Mouse (Mus musculus): Measurements from ENCODE around the gene Opcml. TPM values are rescaled to one million over a fixed set of nuclear protein-coding genes. Genes with fewer than 3 reads are reported as not detected.

The Opcml gene
- polyA plus RNA-seq, 1 experiment from 2014 or later = 6.1 TPM

- no peaks in the 10 kb centered on the region for H3K9me3 ChIP-seq (replicated peaks; ENCODE audit: control insufficient read depth, low read length)
- no peak for ATAC-seq (replicated peaks; ENCODE audit: extremely low read depth, insufficient read depth, low FRiP score)
- H3K27me3 ChIP-seq (ENCODE audit: control insufficient read depth, insufficient read depth, low read length) = no peaks in the 10 kb centered on the region
- no peak overlapping the region for H3K4me3 ChIP-seq (ENCODE audit: low read length)
- no peak overlapping the region for H3K4me2 ChIP-seq (ENCODE audit: low read depth, low read length)
- no peaks in the 10 kb centered on the region for H3K36me3 ChIP-seq (ENCODE audit: control insufficient read depth, insufficient read depth)
- H3K9ac ChIP-seq (ENCODE audit: low read length) = no peak overlapping the region
- H3K27ac ChIP-seq (ENCODE audit: low read length) = no peak overlapping the region
- no peaks in the 10 kb centered on the region for H3K4me1 ChIP-seq (ENCODE audit: control insufficient read depth, insufficient read depth, low read length)
- WGBS = 75% methylated on average over 12 of the region's 12 CpGs
These were observed 349.5 kb downstream of the Opcml start for GRCm38 (mm10) chr9:28139957-28140597.

- no peak overlapping the region for H3K4me3 ChIP-seq (ENCODE audit: low read length)
- H3K27me3 ChIP-seq (ENCODE audit: control insufficient read depth, insufficient read depth, low read length) = no peaks in the 10 kb centered on the region
- H3K4me1 ChIP-seq (ENCODE audit: control insufficient read depth, insufficient read depth, low read length) = no peaks in the 10 kb centered on the region
- H3K4me2 ChIP-seq (ENCODE audit: low read depth, low read length) = no peak overlapping the region
- no peaks in the 10 kb centered on the region for H3K36me3 ChIP-seq (ENCODE audit: control insufficient read depth, insufficient read depth)
- no peaks in the 10 kb centered on the region for H3K9me3 ChIP-seq (replicated peaks; ENCODE audit: control insufficient read depth, low read length)
- ATAC-seq (replicated peaks; ENCODE audit: extremely low read depth, insufficient read depth, low FRiP score) = no peak
- WGBS = 72% methylated on average over 3 of the region's 3 CpGs
- H3K9ac ChIP-seq (ENCODE audit: low read length) = no peak overlapping the region
- no peak overlapping the region for H3K27ac ChIP-seq (ENCODE audit: low read length)
These were observed 358.9 kb downstream of the Opcml start for GRCm38 (mm10) chr9:28149507-28149906.

- H3K9me3 ChIP-seq (replicated peaks; ENCODE audit: control insufficient read depth, low read length) = no peaks in the 10 kb centered on the region
- no peak for ATAC-seq (replicated peaks; ENCODE audit: extremely low read depth, insufficient read depth, low FRiP score)
- no peaks in the 10 kb centered on the region for H3K4me1 ChIP-seq (ENCODE audit: control insufficient read depth, insufficient read depth, low read length)
- WGBS = 43% methylated on average over 6 of the region's 6 CpGs
- H3K4me3 ChIP-seq (ENCODE audit: low read length) = no peak overlapping the region
- H3K27ac ChIP-seq (ENCODE audit: low read length) = no peak overlapping the region
- no peaks in the 10 kb centered on the region for H3K36me3 ChIP-seq (ENCODE audit: control insufficient read depth, insufficient read depth)
- no peak overlapping the region for H3K9ac ChIP-seq (ENCODE audit: low read length)
- no peaks in the 10 kb centered on the region for H3K27me3 ChIP-seq (ENCODE audit: control insufficient read depth, insufficient read depth, low read length)
- no peak overlapping the region for H3K4me2 ChIP-seq (ENCODE audit: low read depth, low read length)
These were observed 363.2 kb downstream of the Opcml start for GRCm38 (mm10) chr9:28153748-28154147.

GRCm38 (mm10) chr9:28157092-28157491, 366.5 kb downstream of the Opcml start:
- Histone ChIP-seq H3K4me3 (ENCODE audit: low read length) (no peak overlapping the region), H3K36me3 (ENCODE audit: control insufficient read depth, insufficient read depth) (no peaks in the 10 kb centered on the region), H3K27me3 (ENCODE audit: control insufficient read depth, insufficient read depth, low read length) (no peaks in the 10 kb centered on the region), H3K4me2 (ENCODE audit: low read depth, low read length) (no peak overlapping the region), H3K27ac (ENCODE audit: low read length) (no peak overlapping the region), H3K4me1 (ENCODE audit: control insufficient read depth, insufficient read depth, low read length) (no peaks in the 10 kb centered on the region), H3K9ac (ENCODE audit: low read length) (no peak overlapping the region), H3K9me3 (replicated peaks; ENCODE audit: control insufficient read depth, low read length) (no peaks in the 10 kb centered on the region)
- ATAC-seq (replicated peaks; ENCODE audit: extremely low read depth, insufficient read depth, low FRiP score) = no peak
- 82% methylated on average over 7 of the region's 7 CpGs for WGBS

DNA sequence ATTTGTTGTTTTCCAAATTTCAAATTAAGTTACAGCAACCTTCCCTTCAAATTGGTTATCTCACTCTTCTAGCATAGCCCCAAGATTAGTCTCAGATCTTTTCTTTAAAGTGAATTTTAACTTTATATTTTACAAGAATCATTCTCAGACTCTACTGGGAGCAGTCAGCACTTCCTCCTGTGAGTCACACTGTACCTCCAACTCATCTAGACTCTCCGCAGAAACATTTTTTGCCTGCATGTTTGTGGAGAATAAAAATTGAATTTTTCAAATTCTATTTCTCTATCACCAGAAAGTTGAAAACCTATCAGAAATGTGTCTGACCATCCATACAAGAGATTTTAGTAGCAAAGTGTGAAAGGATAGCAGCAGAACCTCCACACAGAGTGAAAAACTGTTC, 370.4 kb downstream of the Opcml start:
- no peak overlapping the region for H3K4me2 ChIP-seq (ENCODE audit: low read depth, low read length)
- no peak for ATAC-seq (replicated peaks; ENCODE audit: extremely low read depth, insufficient read depth, low FRiP score)
- 83% methylated on average over 1 of the region's 1 CpGs for WGBS
- no peak overlapping the region for H3K9ac ChIP-seq (ENCODE audit: low read length)
- H3K4me3 ChIP-seq (ENCODE audit: low read length) = no peak overlapping the region
- no peaks in the 10 kb centered on the region for H3K9me3 ChIP-seq (replicated peaks; ENCODE audit: control insufficient read depth, low read length)
- H3K36me3 ChIP-seq (ENCODE audit: control insufficient read depth, insufficient read depth) = no peaks in the 10 kb centered on the region
- H3K27me3 ChIP-seq (ENCODE audit: control insufficient read depth, insufficient read depth, low read length) = no peaks in the 10 kb centered on the region
- H3K4me1 ChIP-seq (ENCODE audit: control insufficient read depth, insufficient read depth, low read length) = no peaks in the 10 kb centered on the region
- H3K27ac ChIP-seq (ENCODE audit: low read length) = no peak overlapping the region

DNA sequence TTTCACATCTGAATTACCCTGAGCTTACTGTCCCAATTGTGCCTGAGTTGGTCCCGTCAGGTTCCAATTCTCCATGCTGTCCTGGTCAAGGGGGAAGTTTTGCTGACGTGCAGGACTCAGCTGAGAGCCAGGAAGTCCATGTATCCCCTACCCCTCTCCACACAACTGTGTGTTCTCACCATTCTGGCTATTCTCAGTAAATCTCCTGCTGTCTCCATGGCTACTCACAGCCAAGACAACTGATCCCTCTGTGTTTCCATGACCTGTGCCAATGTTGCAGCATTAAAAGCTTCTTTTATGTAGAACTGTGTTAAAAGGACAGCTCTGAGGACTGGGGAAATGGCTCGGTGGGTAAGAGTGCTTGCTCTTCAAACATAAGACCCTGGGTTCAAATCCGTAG, 373.4 kb downstream of the Opcml start:
- Histone ChIP-seq H3K9me3 (replicated peaks; ENCODE audit: control insufficient read depth, low read length) (no peaks in the 10 kb centered on the region), H3K4me3 (ENCODE audit: low read length) (no peak overlapping the region), H3K4me2 (ENCODE audit: low read depth, low read length) (no peak overlapping the region), H3K27me3 (ENCODE audit: control insufficient read depth, insufficient read depth, low read length) (no peaks in the 10 kb centered on the region), H3K36me3 (ENCODE audit: control insufficient read depth, insufficient read depth) (no peaks in the 10 kb centered on the region), H3K9ac (ENCODE audit: low read length) (no peak overlapping the region), H3K27ac (ENCODE audit: low read length) (no peak overlapping the region), H3K4me1 (ENCODE audit: control insufficient read depth, insufficient read depth, low read length) (no peaks in the 10 kb centered on the region)
- 47% methylated on average over 4 of the region's 4 CpGs for WGBS
- ATAC-seq (replicated peaks; ENCODE audit: extremely low read depth, insufficient read depth, low FRiP score) = no peak

- H3K36me3 ChIP-seq (ENCODE audit: control insufficient read depth, insufficient read depth) = no peaks in the 10 kb centered on the region
- no peak for ATAC-seq (replicated peaks; ENCODE audit: extremely low read depth, insufficient read depth, low FRiP score)
- no peaks in the 10 kb centered on the region for H3K9me3 ChIP-seq (replicated peaks; ENCODE audit: control insufficient read depth, low read length)
- H3K27ac ChIP-seq (ENCODE audit: low read length) = no peak overlapping the region
- H3K9ac ChIP-seq (ENCODE audit: low read length) = no peak overlapping the region
- no peaks in the 10 kb centered on the region for H3K27me3 ChIP-seq (ENCODE audit: control insufficient read depth, insufficient read depth, low read length)
- no peaks in the 10 kb centered on the region for H3K4me1 ChIP-seq (ENCODE audit: control insufficient read depth, insufficient read depth, low read length)
- H3K4me2 ChIP-seq (ENCODE audit: low read depth, low read length) = no peak overlapping the region
- 11% methylated on average over 6 of the region's 6 CpGs for WGBS
- H3K4me3 ChIP-seq (ENCODE audit: low read length) = no peak overlapping the region
These were observed 381.3 kb downstream of the Opcml start for GRCm38 (mm10) chr9:28171890-28172289.

DNA sequence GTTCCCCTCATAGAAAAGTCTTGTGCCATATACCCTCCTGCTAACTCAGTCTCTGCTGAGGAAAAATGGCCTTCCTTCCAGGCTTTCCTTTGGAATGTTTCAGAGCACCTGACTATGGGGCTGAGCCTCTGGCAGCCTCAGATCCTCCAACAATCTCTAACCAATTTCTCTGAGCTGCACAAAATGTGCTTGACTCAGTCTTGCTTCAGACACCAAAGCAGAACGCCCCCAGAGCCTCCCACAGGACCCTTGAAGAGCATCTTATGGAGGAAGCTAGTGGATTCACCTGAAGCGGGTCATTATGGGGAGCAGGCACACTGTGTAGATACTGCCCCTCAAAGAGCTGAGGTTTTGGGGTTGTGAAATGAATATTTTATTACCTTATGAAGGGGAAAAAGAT, 386.5 kb downstream of the Opcml start:
- H3K4me1 ChIP-seq (ENCODE audit: control insufficient read depth, insufficient read depth, low read length) = no peaks in the 10 kb centered on the region
- H3K4me3 ChIP-seq (ENCODE audit: low read length) = no peak overlapping the region
- no peaks in the 10 kb centered on the region for H3K9me3 ChIP-seq (replicated peaks; ENCODE audit: control insufficient read depth, low read length)
- no peak overlapping the region for H3K9ac ChIP-seq (ENCODE audit: low read length)
- H3K36me3 ChIP-seq (ENCODE audit: control insufficient read depth, insufficient read depth) = no peaks in the 10 kb centered on the region
- ATAC-seq (replicated peaks; ENCODE audit: extremely low read depth, insufficient read depth, low FRiP score) = no peak
- WGBS = 84% methylated on average over 2 of the region's 2 CpGs
- H3K27me3 ChIP-seq (ENCODE audit: control insufficient read depth, insufficient read depth, low read length) = no peaks in the 10 kb centered on the region
- no peak overlapping the region for H3K4me2 ChIP-seq (ENCODE audit: low read depth, low read length)
- H3K27ac ChIP-seq (ENCODE audit: low read length) = no peak overlapping the region

GRCm38 (mm10) chr9:28178123-28178887, 387.7 kb downstream of the Opcml start:
- H3K27me3 ChIP-seq (ENCODE audit: control insufficient read depth, insufficient read depth, low read length) = no peaks in the 10 kb centered on the region
- no peaks in the 10 kb centered on the region for H3K4me1 ChIP-seq (ENCODE audit: control insufficient read depth, insufficient read depth, low read length)
- no peak overlapping the region for H3K27ac ChIP-seq (ENCODE audit: low read length)
- no peak overlapping the region for H3K4me2 ChIP-seq (ENCODE audit: low read depth, low read length)
- H3K4me3 ChIP-seq (ENCODE audit: low read length) = no peak overlapping the region
- H3K36me3 ChIP-seq (ENCODE audit: control insufficient read depth, insufficient read depth) = no peaks in the 10 kb centered on the region
- no peaks in the 10 kb centered on the region for H3K9me3 ChIP-seq (replicated peaks; ENCODE audit: control insufficient read depth, low read length)
- WGBS = 75% methylated on average over 4 of the region's 4 CpGs
- no peak overlapping the region for H3K9ac ChIP-seq (ENCODE audit: low read length)
- no peak for ATAC-seq (replicated peaks; ENCODE audit: extremely low read depth, insufficient read depth, low FRiP score)

Data from heart, embryonic 16.5 days (tissue).